Mouse (Mus musculus) embryonic facial prominence, embryonic 10.5 days (tissue): ENCODE measurements at regions not wholly inside any gene's neighbourhood (a gene's known extent, or its start where the extent isn't known, plus 50 kb on each side); places are given as distances from the start of the nearest gene placed in this dataset.
"Not testable (repeated sequence)": the region's sequence is repeated elsewhere in the genome, so short reads cannot be mapped to it uniquely, and the experiment has no call there.

Experiments used
- DNase-seq: peaks from one replicate; pipeline ENCODE4 v3.0.0-alpha.2; 2017; ENCODE audit warnings: low spot score
- H3K27ac ChIP-seq: fragments of 300-500 bp; sonication (generic); replicated peaks from 2 replicates; pipeline ENCODE4 v1.5.1; 2016; ENCODE audit warnings: mild to moderate bottlenecking
- H3K27me3 ChIP-seq: fragments of 300-500 bp; sonication (generic); replicated peaks from 2 replicates; pipeline ENCODE4 v1.6.1; 2016; ENCODE audit warnings: low read depth, mild to moderate bottlenecking; ENCODE audit not compliant: poor library complexity, severe bottlenecking
- H3K36me3 ChIP-seq: fragments of 300-500 bp; sonication (generic); replicated peaks from 2 replicates; pipeline ENCODE4 v1.6.1; 2016; ENCODE audit warnings: mild to moderate bottlenecking, moderate library complexity
- H3K4me1 ChIP-seq: fragments of 300-500 bp; sonication (generic); 2 replicates; pipeline ENCODE4 v1.6.1; 2016
- H3K4me3 ChIP-seq: fragments of 300-500 bp; sonication (generic); 2 replicates; pipeline ENCODE4 v1.5.1; 2016; ENCODE audit warnings: mild to moderate bottlenecking, moderate library complexity
- H3K9me3 ChIP-seq: fragments of 300-500 bp; sonication (generic); 2 replicates; pipeline ENCODE4 v1.6.1; 2016; ENCODE audit warnings: mild to moderate bottlenecking
- WGBS: fragments of 180-500 bp; shearing (Covaris S2); methylation state at CpG from one replicate; pipeline ENCODE4 v1.1.7; 2016; 5-methylcytosine and 5-hydroxymethylcytosine counted together

DNA sequence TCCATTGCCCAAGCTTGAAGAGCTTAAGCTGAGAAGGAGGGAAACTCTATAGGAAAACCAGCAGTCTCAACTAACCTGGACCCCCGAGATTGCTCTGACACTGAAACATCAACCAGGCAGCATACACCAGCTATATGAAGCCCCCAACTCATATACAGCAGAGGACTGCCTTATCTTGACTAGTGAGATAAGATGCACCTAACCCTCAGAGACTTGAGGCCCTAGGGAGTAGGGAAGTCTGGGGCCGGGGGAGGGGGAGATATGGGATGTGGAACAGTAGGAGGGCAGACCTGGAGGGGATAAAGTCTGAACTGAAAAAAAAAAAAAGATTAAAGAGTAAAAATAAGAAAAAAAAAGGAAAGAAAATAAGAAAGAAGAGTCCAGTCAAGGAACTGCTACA is 540.5 kb upstream of the Pkdcc start:
- H3K4me3 ChIP-seq, result no peak overlapping the region
- DNase-seq, result no peak
- no peaks in the 10 kb centered on the region for H3K9me3 ChIP-seq
- no peaks in the 10 kb centered on the region for H3K4me1 ChIP-seq
- H3K36me3 ChIP-seq, result no peaks in the 10 kb centered on the region
- H3K27me3 ChIP-seq, result no peaks in the 10 kb centered on the region
- no peak overlapping the region for H3K27ac ChIP-seq
- WGBS, result 86% methylated on average over 2 of the region's 2 CpGs

GRCm38 (mm10) chr17:82666557-82666956 is 548.5 kb upstream of the Pkdcc start:
- WGBS, result 90% methylated on average over 1 of the region's 1 CpGs
- not testable (repeated sequence) for DNase-seq, H3K4me1 ChIP-seq, H3K9me3 ChIP-seq, H3K36me3 ChIP-seq, H3K27ac ChIP-seq, H3K4me3 ChIP-seq, H3K27me3 ChIP-seq

DNA sequence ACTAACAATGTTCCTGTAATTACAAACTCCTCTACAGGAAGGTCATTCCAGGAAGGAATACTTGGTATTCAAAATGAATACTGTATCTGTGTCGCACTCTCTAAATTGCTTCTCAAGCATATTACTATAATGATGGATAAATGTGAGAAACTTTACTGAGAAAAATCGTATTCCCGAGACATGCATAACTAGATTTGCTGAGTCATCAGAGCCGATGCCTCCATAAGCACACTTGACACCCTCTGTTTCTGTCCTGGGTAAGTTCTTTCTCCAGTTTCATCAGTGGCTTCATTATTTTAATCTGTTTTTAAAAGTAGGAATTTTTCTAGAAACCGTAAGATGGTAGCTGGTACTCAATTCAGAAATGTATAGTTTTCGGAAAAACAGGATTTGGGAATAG is 550.7 kb upstream of the Pkdcc start:
- no peak for DNase-seq
- no peak overlapping the region for H3K4me3 ChIP-seq
- no peaks in the 10 kb centered on the region for H3K9me3 ChIP-seq
- 91% methylated on average over 6 of the region's 6 CpGs for whole genome bisulfite sequencing
- H3K27ac ChIP-seq, result no peak overlapping the region
- no peaks in the 10 kb centered on the region for H3K36me3 ChIP-seq
- no peaks in the 10 kb centered on the region for H3K4me1 ChIP-seq
- H3K27me3 ChIP-seq, result no peaks in the 10 kb centered on the region

GRCm38 (mm10) chr17:82636459-82637189 is 578.5 kb upstream of the Pkdcc start:
- no peaks in the 10 kb centered on the region for H3K36me3 ChIP-seq
- H3K27ac ChIP-seq, result no peak overlapping the region
- no peaks in the 10 kb centered on the region for H3K4me1 ChIP-seq
- DNase-seq, result no peak
- H3K9me3 ChIP-seq, result no peaks in the 10 kb centered on the region
- no peak overlapping the region for H3K4me3 ChIP-seq
- 95% methylated on average over 1 of the region's 1 CpGs for WGBS
- no peaks in the 10 kb centered on the region for H3K27me3 ChIP-seq

DNA sequence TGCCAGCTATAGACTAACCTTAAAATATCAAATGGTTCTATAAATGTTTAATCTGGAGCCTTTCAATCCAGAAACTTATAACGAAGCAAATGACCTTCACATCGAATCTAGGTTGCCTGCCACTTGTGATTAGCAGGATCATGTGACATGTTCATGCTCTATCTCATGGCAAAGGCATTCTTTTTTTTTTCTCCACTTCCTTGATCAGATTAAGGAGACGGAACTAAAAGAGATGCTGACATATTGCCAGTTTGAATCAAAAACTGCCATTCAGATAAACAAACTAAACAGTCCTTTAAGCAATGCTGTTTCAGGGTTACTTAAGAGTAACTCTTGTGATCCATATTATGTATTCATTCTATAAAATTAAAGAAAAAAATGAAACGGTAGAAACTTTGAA is 579.2 kb upstream of the Pkdcc start:
- WGBS, result 81% methylated on average over 4 of the region's 4 CpGs
- no peaks in the 10 kb centered on the region for H3K4me1 ChIP-seq
- no peak for DNase-seq
- H3K27ac ChIP-seq, result no peak overlapping the region
- no peaks in the 10 kb centered on the region for H3K9me3 ChIP-seq
- H3K36me3 ChIP-seq, result no peaks in the 10 kb centered on the region
- H3K27me3 ChIP-seq, result no peaks in the 10 kb centered on the region
- H3K4me3 ChIP-seq, result no peak overlapping the region

GRCm38 (mm10) chr17:82606642-82607175 is 608.4 kb upstream of the Pkdcc start:
- no peak for DNase-seq
- no peaks in the 10 kb centered on the region for H3K4me1 ChIP-seq
- H3K27me3 ChIP-seq, result no peaks in the 10 kb centered on the region
- H3K27ac ChIP-seq, result no peak overlapping the region
- WGBS, result 90% methylated on average over 3 of the region's 3 CpGs
- H3K9me3 ChIP-seq, result no peaks in the 10 kb centered on the region
- H3K4me3 ChIP-seq, result no peak overlapping the region
- H3K36me3 ChIP-seq, result no peaks in the 10 kb centered on the region

DNA sequence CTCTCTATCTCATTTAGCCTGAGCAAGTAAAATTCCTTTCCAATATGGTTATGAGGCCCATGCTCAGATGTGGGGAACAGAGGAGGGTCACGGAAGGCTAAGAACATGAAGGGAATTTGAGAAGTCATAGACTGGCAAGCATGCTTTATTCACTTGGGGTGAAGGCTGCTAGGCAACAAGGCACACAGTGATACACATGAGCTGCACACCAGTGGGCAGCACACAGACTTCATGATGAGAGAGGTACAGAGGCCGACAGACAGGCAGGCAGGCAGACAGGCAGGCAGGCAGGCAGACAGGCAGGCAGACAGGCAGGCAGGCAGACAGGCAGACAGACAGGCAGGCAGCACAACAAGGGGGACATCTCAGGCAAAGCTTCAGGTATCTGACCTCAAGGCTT is 631.3 kb upstream of the Pkdcc start:
- H3K36me3 ChIP-seq, result no peaks in the 10 kb centered on the region
- 64% methylated on average over 2 of the region's 2 CpGs for whole genome bisulfite sequencing
- no peaks in the 10 kb centered on the region for H3K27me3 ChIP-seq

DNA sequence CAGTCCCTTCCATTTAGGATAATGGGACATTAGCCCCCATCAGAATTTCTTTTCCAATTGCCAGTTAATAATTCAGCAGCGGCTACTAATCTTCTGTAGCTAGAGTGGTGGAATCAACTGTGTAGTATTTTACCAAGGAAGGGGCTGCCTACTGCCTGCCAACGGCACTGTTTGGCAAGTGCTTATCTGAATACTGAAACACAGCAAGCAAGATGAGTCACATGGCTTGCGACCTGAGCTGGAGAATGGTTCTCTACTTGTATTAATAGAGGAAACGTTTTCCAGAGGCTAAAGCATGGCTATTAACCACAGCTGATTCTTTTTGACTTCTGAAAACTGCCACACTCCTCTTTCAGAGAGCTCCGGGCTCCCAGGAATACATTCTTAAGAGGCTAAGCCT is 681.6 kb upstream of the Pkdcc start:
- no peaks in the 10 kb centered on the region for H3K4me1 ChIP-seq
- H3K36me3 ChIP-seq, result no peaks in the 10 kb centered on the region
- no peak overlapping the region for H3K27ac ChIP-seq
- H3K9me3 ChIP-seq, result no peaks in the 10 kb centered on the region
- H3K4me3 ChIP-seq, result no peak overlapping the region
- no peaks in the 10 kb centered on the region for H3K27me3 ChIP-seq
- no peak for DNase-seq
- 81% methylated on average over 5 of the region's 5 CpGs for WGBS

More for the DNA sequence above, 631.3 kb upstream of the Pkdcc start:
- H3K27ac ChIP-seq, result no peak overlapping the region
- no peaks in the 10 kb centered on the region for H3K9me3 ChIP-seq
- DNase-seq, result no peak
- no peaks in the 10 kb centered on the region for H3K4me1 ChIP-seq
- no peak overlapping the region for H3K4me3 ChIP-seq

GRCm38 (mm10) chr17:82518129-82518528 is 697.0 kb upstream of the Pkdcc start:
- Histone ChIP-seq H3K9me3 (no peaks in the 10 kb centered on the region), H3K4me3 (no peak overlapping the region), H3K4me1 (no peaks in the 10 kb centered on the region), H3K36me3 (no peaks in the 10 kb centered on the region), H3K27me3 (no peaks in the 10 kb centered on the region), H3K27ac (no peak overlapping the region)
- no peak for DNase-seq

- Histone ChIP-seq H3K4me1 (no peaks in the 10 kb centered on the region), H3K27ac (no peak overlapping the region), H3K9me3 (no peaks in the 10 kb centered on the region), H3K4me3 (no peak overlapping the region), H3K36me3 (no peaks in the 10 kb centered on the region), H3K27me3 (no peaks in the 10 kb centered on the region)
- DNase-seq, result no peak
- 69% methylated on average over 3 of the region's 3 CpGs for WGBS
Measured at GRCm38 (mm10) chr17:82516850-82517249, 698.2 kb upstream of the Pkdcc start.

- Histone ChIP-seq H3K4me1 (no peaks in the 10 kb centered on the region), H3K36me3 (no peaks in the 10 kb centered on the region), H3K27me3 (no peaks in the 10 kb centered on the region), H3K4me3 (no peak overlapping the region), H3K27ac (no peak overlapping the region), H3K9me3 (no peaks in the 10 kb centered on the region)
- DNase-seq, result no peak
- WGBS, result 82% methylated on average over 2 of the region's 2 CpGs
Measured at GRCm38 (mm10) chr17:82513816-82514215, 701.3 kb upstream of the Pkdcc start.

DNA sequence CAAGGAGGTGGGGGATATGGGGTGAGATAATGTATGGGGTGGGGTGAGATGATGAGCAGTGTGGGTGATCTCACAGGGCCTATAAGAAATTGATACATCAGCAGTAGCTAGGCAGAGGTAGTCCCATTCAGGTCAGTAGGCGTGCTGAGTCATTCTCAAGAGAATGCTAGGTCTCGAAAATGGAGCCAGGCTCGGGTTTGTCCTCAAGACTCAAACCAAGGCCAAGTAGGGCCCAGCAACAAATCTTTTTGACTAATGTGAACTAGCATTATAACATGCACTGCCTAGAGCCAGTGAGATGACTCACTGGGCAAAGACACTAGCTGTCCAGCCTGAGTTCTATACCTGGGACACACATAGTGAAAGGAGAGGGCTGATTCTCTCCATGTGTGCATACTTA is 710.8 kb upstream of the Pkdcc start:
- Histone ChIP-seq H3K36me3 (no peaks in the 10 kb centered on the region), H3K4me1 (no peaks in the 10 kb centered on the region), H3K4me3 (no peak overlapping the region), H3K27me3 (no peaks in the 10 kb centered on the region), H3K27ac (no peak overlapping the region), H3K9me3 (no peaks in the 10 kb centered on the region)
- 84% methylated on average over 3 of the region's 3 CpGs for WGBS
- no peak for DNase-seq

DNA sequence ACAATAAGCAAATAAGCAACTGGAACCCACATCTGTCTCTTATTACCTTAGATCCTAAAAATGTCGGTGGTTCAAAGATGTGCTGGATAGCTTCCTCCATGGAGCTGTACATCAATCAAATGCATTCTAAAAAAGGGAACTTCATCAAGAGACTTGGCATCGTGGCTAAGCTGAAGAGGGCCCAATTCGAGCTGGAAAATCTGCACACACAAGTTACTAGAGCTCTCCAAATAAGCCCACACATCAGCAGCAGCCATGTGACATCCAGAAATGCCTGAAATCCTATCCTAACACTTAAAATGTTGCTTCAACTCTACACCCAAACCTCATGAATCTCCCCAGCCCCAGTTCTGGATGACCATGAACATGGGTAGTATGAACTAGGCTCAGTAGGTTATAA is 729.5 kb upstream of the Pkdcc start:
- WGBS, result 49% methylated on average over 3 of the region's 3 CpGs
- Histone ChIP-seq H3K4me3 (no peak overlapping the region), H3K36me3 (no peaks in the 10 kb centered on the region), H3K4me1 (no peaks in the 10 kb centered on the region), H3K27me3 (no peaks in the 10 kb centered on the region), H3K9me3 (no peaks in the 10 kb centered on the region), H3K27ac (no peak overlapping the region)
- no peak for DNase-seq
